17 mouse cellular contexts compared by ENCODE assay signal in genomic region chr5:135905320-135906225, GRCm38 (mm10). TPM values are rescaled to one million over a fixed set of nuclear protein-coding genes. Genes with fewer than 3 reads are reported as not detected.
DNase-seq lines count a peak whose midpoint lies in the region; ATAC-seq lines count a peak whose summit lies in the region.
"Had no signal": no experiment of that assay in that cellular context is flagged by ENCODE, and none has a peak within 500 bp of the region (broad histone marks: within the 10 kb centered on the region; RNA-seq: fewer than 3 reads in every experiment).

No protein-coding gene starts in this region.

- H3K9ac ChIP-seq in heart, embryonic 13.5 days: 0 out of 2 replicates have a peak overlapping the region, but pooled peaks have one; percentile 33
- no peak overlapping the region for H3K9ac ChIP-seq in lung, embryonic 15.5 days
- H3K9ac ChIP-seq: liver, embryonic 15.5 days had no signal

- WGBS in heart, embryonic 13.5 days: 51% methylated on average over 8 of the region's 8 CpGs
- WGBS in lung, embryonic 15.5 days: 40% methylated on average over 8 of the region's 8 CpGs

- H3K27ac ChIP-seq in heart, embryonic 13.5 days (replicated peaks): peak overlapping the region; percentile 61
- H3K27ac ChIP-seq in lung, embryonic 15.5 days: peak overlapping the region; percentile 51
- H3K27ac ChIP-seq in brown adipose tissue, adult 24 weeks (replicated peaks; ENCODE audit: low read depth, low read length): peak overlapping the region; percentile 74
- H3K27ac ChIP-seq: hindbrain, embryonic 10.5 days; liver, embryonic 15.5 days had no signal

- no peak overlapping the region for H3K4me3 ChIP-seq in heart, embryonic 13.5 days
- no peak overlapping the region for H3K4me3 ChIP-seq in lung, embryonic 15.5 days
- no peak overlapping the region for H3K4me3 ChIP-seq in brown adipose tissue, adult 24 weeks (ENCODE audit: insufficient read depth, low read depth, low read length)
- H3K4me3 ChIP-seq: hindbrain, embryonic 10.5 days; left cerebral cortex, adult 2 months; liver, embryonic 15.5 days had no signal

- ATAC-seq in heart, embryonic 13.5 days (ENCODE audit: extremely low read depth, insufficient number of reproducible peaks, low FRiP score, low TSS enrichment): no peak
- no peak for ATAC-seq in lung, embryonic 15.5 days (ENCODE audit: borderline replicate concordance, extremely low read depth, low FRiP score, low TSS enrichment)
- no peak for ATAC-seq in erythroid progenitor cell, adult 5-6 weeks (replicated peaks; ENCODE audit: low FRiP score, poor library complexity, severe bottlenecking)

- peaks cover 55% of the 10 kb centered on the region for H3K4me1 ChIP-seq in heart, embryonic 13.5 days
- peaks cover 45% of the 10 kb centered on the region for H3K4me1 ChIP-seq in lung, embryonic 15.5 days
- H3K4me1 ChIP-seq in brown adipose tissue, adult 24 weeks (ENCODE audit: control insufficient read depth, insufficient read depth, insufficient read length, low read length): peaks cover 13% of the 10 kb centered on the region; the same call in 1 of the 2 replicates

- no peak for DNase-seq in heart, adult 11 months
- DNase-seq in lung, postnatal 25 days (ENCODE audit: low spot score): no peak
- DNase-seq in lung, postnatal 36 days: peak; percentile 44
- no peak for DNase-seq in spleen, postnatal 14 days (ENCODE audit: low spot score in 2 of 2)
- DNase-seq: adrenal gland, adult 8-10 months; cerebellum, postnatal 36 days; kidney, adult 18-20 months; kidney, postnatal 4 days; midbrain, embryonic 14.5 days; right cerebral cortex, adult 18-20 months had no signal

- H3K36me3 ChIP-seq in heart, embryonic 13.5 days: peaks cover 48% of the 10 kb centered on the region
- H3K36me3 ChIP-seq in lung, embryonic 15.5 days: peaks cover 33% of the 10 kb centered on the region

- no peaks in the 10 kb centered on the region for H3K27me3 ChIP-seq in heart, embryonic 13.5 days (replicated peaks)
- H3K27me3 ChIP-seq in lung, embryonic 15.5 days: no peaks in the 10 kb centered on the region
- H3K27me3 ChIP-seq: liver, embryonic 15.5 days had no signal

- no peak overlapping the region for H3K4me2 ChIP-seq in heart, embryonic 13.5 days
- no peak overlapping the region for H3K4me2 ChIP-seq in lung, embryonic 15.5 days
- H3K4me2 ChIP-seq: liver, embryonic 15.5 days had no signal

- no peaks in the 10 kb centered on the region for H3K9me3 ChIP-seq in heart, embryonic 13.5 days
- H3K9me3 ChIP-seq in lung, embryonic 15.5 days: no peaks in the 10 kb centered on the region
- H3K9me3 ChIP-seq: hindbrain, embryonic 10.5 days; liver, embryonic 15.5 days had no signal

RNA-seq across cellular contexts. Expression of gene Hspb1, which starts 17.9 kb away (rescaled TPM):
- 863 and 944 TPM in 2 replicates for polyA plus RNA-seq in heart, embryonic 13.5 days (2015; fragmentation: Nextera tagmentation; extraction: Ambion mirVana)
- polyA plus RNA-seq in lung, embryonic 15.5 days (2015; fragmentation: Nextera tagmentation; extraction: Ambion mirVana): 114 and 129 TPM in 2 replicates
- polyA plus RNA-seq in brown adipose tissue, adult 24 weeks (2012; ENCODE audit: insufficient read depth, insufficient read length, missing spikeins): 233 and 423 TPM in 2 replicates
- total RNA-seq in erythroid progenitor cell, adult 5-6 weeks (2015; ENCODE audit: low replicate concordance): not detected in 2 replicates
- not detected in 2 replicates for total RNA-seq in erythroid progenitor cell, adult 5-6 weeks (2017; ENCODE audit: low replicate concordance)

RNA-seq across cellular contexts. Expression of gene Ywhag, which starts 28.8 kb away (rescaled TPM):
- 157 and 163 TPM in 2 replicates for polyA plus RNA-seq in heart, embryonic 13.5 days (2015; fragmentation: Nextera tagmentation; extraction: Ambion mirVana)
- 144 and 156 TPM in 2 replicates for polyA plus RNA-seq in lung, embryonic 15.5 days (2015; fragmentation: Nextera tagmentation; extraction: Ambion mirVana)
- polyA plus RNA-seq in brown adipose tissue, adult 24 weeks (2012; ENCODE audit: insufficient read depth, insufficient read length, missing spikeins): 499 and 545 TPM in 2 replicates
- total RNA-seq in erythroid progenitor cell, adult 5-6 weeks (2015; ENCODE audit: low replicate concordance): 30.3 and 35.2 TPM in 2 replicates
- 11.6 and 12.2 TPM in 2 replicates for total RNA-seq in erythroid progenitor cell, adult 5-6 weeks (2017; ENCODE audit: low replicate concordance)
